7 mouse cellular contexts compared by ENCODE assay signal in the genomic region with DNA sequence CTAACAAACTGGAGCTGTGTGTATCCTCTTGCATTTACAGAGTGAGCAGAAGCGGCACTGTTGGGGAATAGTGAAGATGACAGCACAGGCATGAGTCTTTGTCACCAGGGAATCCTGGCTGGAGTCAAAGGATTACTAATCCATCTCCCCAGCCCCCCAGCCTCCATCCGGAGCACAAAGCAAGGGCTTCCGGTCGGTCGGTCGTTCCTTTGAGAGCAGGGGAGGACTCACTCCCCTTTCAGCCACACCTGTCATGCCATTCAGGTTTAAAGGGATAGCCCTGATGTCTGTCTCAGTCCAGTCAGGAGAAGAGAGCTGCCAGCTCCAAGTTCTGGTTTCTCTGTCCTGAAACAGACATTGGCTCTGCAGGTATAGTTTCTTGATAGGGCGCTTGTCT. TPM values are rescaled to one million over a fixed set of nuclear protein-coding genes. Genes with fewer than 3 reads are reported as not detected.
A peak's percentile ranks its signal among the peaks of the same experiment; 100 is the strongest.
DNase-seq lines count a peak whose midpoint lies in the region; ATAC-seq and TF ChIP-seq lines count a peak whose summit lies in the region.

No protein-coding gene starts in this region.

- 18% methylated on average over 7 of the region's 7 CpGs for WGBS in forebrain, embryonic 11.5 days
- 26% methylated on average over 7 of the region's 7 CpGs for WGBS in neural tube, embryonic 14.5 days

- peak overlapping the region; percentile 20 for H3K9ac ChIP-seq in forebrain, embryonic 11.5 days (ENCODE audit: low read length)
- H3K9ac ChIP-seq in neural tube, embryonic 14.5 days (replicated peaks; ENCODE audit: low read depth, low read length), result peak overlapping the region; percentile 37

- peak overlapping the region; percentile 0 for H3K27ac ChIP-seq in testis, adult 2 months (ENCODE audit: control insufficient read depth, insufficient read depth, low read depth, low read length)
- H3K27ac ChIP-seq in forebrain, embryonic 11.5 days (ENCODE audit: low read depth, low read length), result peak overlapping the region; percentile 25
- peak overlapping the region; percentile 78 for H3K27ac ChIP-seq in neural tube, embryonic 14.5 days (ENCODE audit: low read depth, low read length)

- no peaks in the 10 kb centered on the region for H3K9me3 ChIP-seq in forebrain, embryonic 11.5 days (ENCODE audit: control insufficient read depth, low read length)
- no peaks in the 10 kb centered on the region for H3K9me3 ChIP-seq in neural tube, embryonic 14.5 days (ENCODE audit: control insufficient read depth, low read length)

- no peak for ATAC-seq in forebrain, embryonic 11.5 days (replicated peaks; ENCODE audit: low FRiP score)
- ATAC-seq in neural tube, embryonic 14.5 days (ENCODE audit: low read depth), result no peak
- ATAC-seq in granulocyte monocyte progenitor cell, adult 5-6 weeks (replicated peaks; ENCODE audit: poor library complexity, severe bottlenecking), result no peak

- H3K27me3 ChIP-seq in testis, adult 2 months (ENCODE audit: control insufficient read depth, insufficient read depth, low read length), result no peaks in the 10 kb centered on the region
- no peaks in the 10 kb centered on the region for H3K27me3 ChIP-seq in forebrain, embryonic 11.5 days (ENCODE audit: control insufficient read depth, insufficient read depth, low read length)
- H3K27me3 ChIP-seq in neural tube, embryonic 14.5 days (ENCODE audit: control insufficient read depth, insufficient read depth, low read length), result no peaks in the 10 kb centered on the region

- TF ChIP-seq CTCF in testis, adult 2 months (IDR thresholded peaks at IDR 0.05; ENCODE audit: control insufficient read depth, insufficient read depth, insufficient replicate concordance, low read depth, low read length), result no peak

- no peak for TF ChIP-seq POLR2A in testis, adult 2 months (IDR thresholded peaks at IDR 0.05; ENCODE audit: control insufficient read depth, low read depth, low read length)

- H3K4me1 ChIP-seq in testis, adult 2 months (ENCODE audit: control insufficient read depth, insufficient read depth, low read length), result peaks cover 13% of the 10 kb centered on the region
- peaks cover 16% of the 10 kb centered on the region; the same call in 1 of the 2 replicates for H3K4me1 ChIP-seq in forebrain, embryonic 11.5 days (replicated peaks; ENCODE audit: control insufficient read depth, insufficient read depth, low read length)
- H3K4me1 ChIP-seq in neural tube, embryonic 14.5 days (ENCODE audit: control insufficient read depth, insufficient read depth, low read length), result peaks cover 33% of the 10 kb centered on the region

- no peaks in the 10 kb centered on the region for H3K36me3 ChIP-seq in testis, adult 2 months (ENCODE audit: control insufficient read depth, insufficient read depth, low read length)
- H3K36me3 ChIP-seq in forebrain, embryonic 11.5 days (ENCODE audit: control insufficient read depth, insufficient read depth, low read length), result no peaks in the 10 kb centered on the region
- H3K36me3 ChIP-seq in neural tube, embryonic 14.5 days (ENCODE audit: control insufficient read depth, insufficient read depth, low read length), result no peaks in the 10 kb centered on the region

- H3K4me2 ChIP-seq in forebrain, embryonic 11.5 days (ENCODE audit: low read depth, low read length, severe bottlenecking), result no peak overlapping the region
- H3K4me2 ChIP-seq in neural tube, embryonic 14.5 days (ENCODE audit: low read depth, low read length), result peak overlapping the region; percentile 24

- no peak overlapping the region for H3K4me3 ChIP-seq in testis, adult 2 months (ENCODE audit: control insufficient read depth, low read depth, low read length)
- no peak overlapping the region for H3K4me3 ChIP-seq in forebrain, embryonic 11.5 days (ENCODE audit: low read depth, low read length)
- H3K4me3 ChIP-seq in neural tube, embryonic 14.5 days (ENCODE audit: low read depth, low read length), result no peak overlapping the region

- no peak for DNase-seq in testis, postnatal 14 days (ENCODE audit: low spot score)
- no peak for DNase-seq in forebrain, embryonic 11.5 days (ENCODE audit: low spot score)
- peak; percentile 54 to 68 for DNase-seq in kidney, postnatal 4 days
- no peak for DNase-seq in adipocyte (ENCODE audit: low spot score)

RNA-seq across cellular contexts. Expression of a gene that starts 7.4 kb away (rescaled TPM):
- polyA plus RNA-seq in testis, adult 2 months (2012; rRNA removed), result 33.5 and 33.9 TPM in 2 replicates
- polyA plus RNA-seq in forebrain, embryonic 11.5 days (2014; fragmentation: Nextera tagmentation; extraction: Ambion mirVana), result 37.4 and 37.5 TPM in 2 replicates
- polyA plus RNA-seq in neural tube, embryonic 14.5 days (2014; fragmentation: Nextera tagmentation; extraction: Ambion mirVana), result 15.2 and 21.8 TPM in 2 replicates
- 5.9 and 6.3 TPM in 2 replicates for total RNA-seq in granulocyte monocyte progenitor cell, adult 5-6 weeks (2014; fragmentation: Nextera tagmentation)
- total RNA-seq in granulocyte monocyte progenitor cell, adult 5-6 weeks (2017), result 2.9 and 3.6 TPM in 2 replicates

RNA-seq across cellular contexts. Expression of a gene that starts 14.7 kb away (rescaled TPM):
- polyA plus RNA-seq in testis, adult 2 months (2012; rRNA removed), result 41.9 and 43.5 TPM in 2 replicates
- polyA plus RNA-seq in forebrain, embryonic 11.5 days (2014; fragmentation: Nextera tagmentation; extraction: Ambion mirVana), result 43.0 and 44.4 TPM in 2 replicates
- polyA plus RNA-seq in neural tube, embryonic 14.5 days (2014; fragmentation: Nextera tagmentation; extraction: Ambion mirVana), result 46.4 and 48.3 TPM in 2 replicates
- 14.2 and 23.0 TPM in 2 replicates for total RNA-seq in granulocyte monocyte progenitor cell, adult 5-6 weeks (2014; fragmentation: Nextera tagmentation)
- 10.9 and 12.5 TPM in 2 replicates for total RNA-seq in granulocyte monocyte progenitor cell, adult 5-6 weeks (2017)

RNA-seq across cellular contexts. Expression of a gene that starts 36.4 kb away (rescaled TPM):
- 5.4 and 6.2 TPM in 2 replicates for polyA plus RNA-seq in testis, adult 2 months (2012; rRNA removed)
- polyA plus RNA-seq in forebrain, embryonic 11.5 days (2014; fragmentation: Nextera tagmentation; extraction: Ambion mirVana), result 18.6 and 19.0 TPM in 2 replicates
- polyA plus RNA-seq in neural tube, embryonic 14.5 days (2014; fragmentation: Nextera tagmentation; extraction: Ambion mirVana), result 5.4 and 14.6 TPM in 2 replicates
- total RNA-seq in granulocyte monocyte progenitor cell, adult 5-6 weeks (2014; fragmentation: Nextera tagmentation), result 0.73 and 1.1 TPM in 2 replicates
- 1.0 and 2.4 TPM in 2 replicates for total RNA-seq in granulocyte monocyte progenitor cell, adult 5-6 weeks (2017)

RNA-seq across cellular contexts. Expression of a gene that starts 52.1 kb away (rescaled TPM):
- polyA plus RNA-seq in testis, adult 2 months (2012; rRNA removed), result 285 and 337 TPM in 2 replicates
- 1.6 TPM in 2 replicates for polyA plus RNA-seq in forebrain, embryonic 11.5 days (2014; fragmentation: Nextera tagmentation; extraction: Ambion mirVana)
- polyA plus RNA-seq in neural tube, embryonic 14.5 days (2014; fragmentation: Nextera tagmentation; extraction: Ambion mirVana), result 0.67 and 1.5 TPM in 2 replicates
- total RNA-seq in granulocyte monocyte progenitor cell, adult 5-6 weeks (2014; fragmentation: Nextera tagmentation), result 0.15 and 1.5 TPM in 2 replicates
- 0.36 and 0.39 TPM in 2 replicates for total RNA-seq in granulocyte monocyte progenitor cell, adult 5-6 weeks (2017)

RNA-seq across cellular contexts. Expression of a gene that starts 52.8 kb away (rescaled TPM):
- 166 and 189 TPM in 2 replicates for polyA plus RNA-seq in testis, adult 2 months (2012; rRNA removed)
- polyA plus RNA-seq in forebrain, embryonic 11.5 days (2014; fragmentation: Nextera tagmentation; extraction: Ambion mirVana), result 26.3 and 27.8 TPM in 2 replicates
- 30.2 and 40.2 TPM in 2 replicates for polyA plus RNA-seq in neural tube, embryonic 14.5 days (2014; fragmentation: Nextera tagmentation; extraction: Ambion mirVana)
- 4.6 and 12.2 TPM in 2 replicates for total RNA-seq in granulocyte monocyte progenitor cell, adult 5-6 weeks (2014; fragmentation: Nextera tagmentation)
- total RNA-seq in granulocyte monocyte progenitor cell, adult 5-6 weeks (2017), result 4.4 and 20.5 TPM in 2 replicates

Comparison
In these comparisons a context has a peak if more than half of its experiments do, and no peak if none do; other contexts are left out.
1. H3K27ac ChIP-seq: peak in every context shown above with its lines; median percentile 78 in neural tube, embryonic 14.5 days; 25 in forebrain, embryonic 11.5 days; 0 in testis, adult 2 months.
2. DNase-seq: peak in kidney, postnatal 4 days (2 of 2); none in testis, postnatal 14 days (single experiment), forebrain, embryonic 11.5 days (single experiment) and adipocyte (single experiment).